Mouse (Mus musculus) urinary bladder, adult 18-20 months (tissue): Measurements from ENCODE around the gene Gjb3.
A peak's percentile ranks its signal among the peaks of the same experiment; 100 is the strongest.

Source experiments
- DNase-seq, 2 experiments: peaks; one replicate each; pipeline ENCODE4 v3.0.0; 2022; ENCODE audit warnings: low spot score in 2 of 2, mixed read lengths in 2 of 2

The Gjb3 gene

DNA sequence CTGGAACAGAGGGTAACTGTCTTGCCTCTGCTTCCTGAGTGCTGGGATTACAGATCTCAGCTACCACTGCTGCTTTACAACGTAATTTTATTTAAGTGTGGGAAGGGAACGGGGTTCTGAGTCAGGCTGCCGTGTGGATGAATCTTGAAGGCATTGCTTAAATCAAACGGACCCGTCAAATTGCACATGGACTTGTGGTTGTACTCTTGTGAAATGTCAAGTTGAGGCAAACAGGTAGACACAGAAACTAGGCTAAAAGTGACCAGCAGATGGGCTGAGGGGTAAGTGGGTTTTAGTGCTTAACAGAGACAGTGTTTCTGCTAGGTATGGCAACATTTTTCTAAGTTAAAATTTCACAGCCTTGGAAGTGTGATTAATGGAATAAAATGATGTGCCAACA is 7.0 kb upstream of the Gjb3 start:
- no peak for DNase-seq

DNA sequence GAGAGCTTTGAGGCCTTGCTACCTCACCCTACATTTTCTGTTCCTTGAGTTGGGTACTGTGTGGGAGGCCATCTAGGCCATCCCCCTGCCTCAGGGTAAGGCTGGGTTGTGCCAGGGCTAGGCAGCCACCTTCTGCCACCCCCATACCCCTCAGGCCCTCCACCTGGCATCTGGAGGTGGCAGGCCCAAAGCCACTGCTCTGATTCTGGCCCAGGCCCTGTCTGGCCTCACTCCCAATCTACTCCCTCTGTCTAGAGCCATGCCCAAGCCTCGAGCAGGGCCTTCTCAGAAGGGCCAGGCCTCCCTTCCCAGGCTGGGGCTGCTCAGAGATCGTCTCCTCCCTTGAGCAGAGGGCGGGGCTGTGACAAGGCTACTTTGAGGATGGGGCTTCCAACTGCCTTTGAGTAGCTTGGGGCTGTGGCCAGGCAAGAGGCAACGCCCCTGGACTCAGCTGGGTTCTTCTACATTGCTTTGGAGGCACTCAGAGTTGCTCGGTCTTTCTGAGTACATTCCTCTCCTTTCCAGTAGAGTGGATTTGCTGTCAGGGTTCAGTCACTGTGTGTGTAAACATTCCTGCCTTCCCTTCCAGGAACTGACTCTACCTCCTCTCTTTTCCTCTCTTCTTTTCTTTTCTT is 4.3 kb upstream of the Gjb3 start:
- DNase-seq, result no peak

DNA sequence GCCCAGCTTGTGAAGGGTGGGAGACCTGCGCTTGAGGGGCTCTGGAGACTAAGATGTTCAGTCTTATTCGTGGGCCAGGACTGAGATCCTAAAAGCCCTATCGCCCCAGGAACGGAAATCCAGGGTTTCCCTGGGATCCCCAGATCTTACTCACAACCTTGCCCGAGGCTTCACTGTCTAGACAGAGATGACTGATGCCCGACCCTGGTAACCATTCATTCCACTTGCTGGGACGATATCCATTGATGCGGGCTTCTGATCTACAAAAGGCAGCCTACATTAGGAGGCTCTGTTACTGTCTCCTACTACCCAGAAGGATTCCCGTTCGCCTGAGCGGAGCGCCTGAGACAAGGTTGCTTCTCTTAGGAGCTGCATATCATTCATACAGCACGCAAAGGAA is 527 bp upstream of the Gjb3 start:
- DNase-seq, result no peak

GRCm38 (mm10) chr4:127329751-127330150 is 893 bp downstream of the Gjb3 start:
- peak; percentile 55 for DNase-seq

- no peak for DNase-seq
Measured at GRCm38 (mm10) chr4:127329046-127329445, 1.6 kb downstream of the Gjb3 start.

DNA sequence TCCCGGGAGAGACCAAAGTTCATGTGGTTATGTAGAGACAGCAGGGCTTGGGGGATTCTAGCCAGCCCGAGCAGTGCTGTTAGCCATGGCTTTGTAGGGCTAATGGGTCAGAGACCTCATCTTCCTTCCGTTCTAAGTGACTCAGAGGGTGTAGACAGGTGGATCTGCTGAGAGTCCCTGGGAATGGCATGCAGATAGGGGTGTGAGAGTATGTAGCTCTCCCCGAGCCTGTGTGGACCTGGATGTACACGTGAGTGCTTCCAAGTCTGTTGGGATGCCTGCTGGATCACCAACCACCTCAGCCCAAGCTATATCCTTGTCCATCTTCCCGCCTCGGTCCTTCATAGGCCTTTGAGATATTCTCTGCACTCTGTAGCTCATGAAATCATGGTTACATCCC is 2.3 kb downstream of the Gjb3 start:
- DNase-seq, result no peak

GRCm38 (mm10) chr4:127327749-127328148 is 2.9 kb downstream of the Gjb3 start:
- DNase-seq, result no peak

GRCm38 (mm10) chr4:127327258-127327657 is 3.4 kb downstream of the Gjb3 start:
- DNase-seq, result peak in 1 of 2 experiments; percentile 31

DNA sequence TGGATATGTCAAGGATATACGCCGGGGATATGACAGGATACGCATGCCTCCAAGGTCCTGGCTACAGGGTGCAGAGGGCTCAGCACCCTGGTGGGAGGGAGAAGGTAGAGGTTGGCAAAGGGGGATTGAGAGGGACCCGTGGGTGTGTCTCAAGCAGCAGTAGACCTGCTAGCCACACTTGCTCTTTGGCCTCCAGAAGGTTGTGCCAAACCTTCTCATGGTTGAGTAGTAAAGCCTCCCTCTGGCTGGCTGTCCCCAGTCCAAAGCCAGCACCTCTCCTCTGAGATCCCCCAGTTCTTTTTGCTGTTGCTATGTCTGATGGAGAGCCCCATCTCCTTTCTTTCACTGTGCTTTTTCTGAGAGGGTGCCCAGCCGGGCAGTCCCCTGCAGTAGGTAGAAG is 5.4 kb downstream of the Gjb3 start:
- DNase-seq, result no peak

- DNase-seq, result peak; percentile 50 to 59
Measured at GRCm38 (mm10) chr4:127324759-127325158, 5.9 kb downstream of the Gjb3 start.

DNA sequence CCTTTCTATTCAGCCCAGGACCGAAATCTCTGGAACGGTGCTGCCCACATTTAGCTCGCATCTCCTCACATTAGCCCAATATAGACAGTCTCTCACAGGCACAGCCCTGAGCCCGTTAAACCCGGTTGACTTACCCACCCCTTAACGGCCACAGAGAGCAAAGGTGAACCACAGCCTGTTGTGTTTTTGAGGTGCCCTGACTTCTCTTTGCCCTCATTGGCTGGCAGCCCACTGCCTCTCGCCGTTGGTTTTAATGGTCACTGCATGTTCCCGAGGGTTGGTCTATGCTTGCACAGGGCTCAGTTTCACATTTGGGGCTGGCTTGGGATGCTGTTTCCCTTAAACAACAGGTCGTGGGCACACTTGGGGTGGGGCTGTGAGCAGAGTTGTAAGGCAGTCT is 6.3 kb downstream of the Gjb3 start:
- no peak for DNase-seq

- no peak for DNase-seq
Measured at GRCm38 (mm10) chr4:127323651-127324050, 7.0 kb downstream of the Gjb3 start.

DNA sequence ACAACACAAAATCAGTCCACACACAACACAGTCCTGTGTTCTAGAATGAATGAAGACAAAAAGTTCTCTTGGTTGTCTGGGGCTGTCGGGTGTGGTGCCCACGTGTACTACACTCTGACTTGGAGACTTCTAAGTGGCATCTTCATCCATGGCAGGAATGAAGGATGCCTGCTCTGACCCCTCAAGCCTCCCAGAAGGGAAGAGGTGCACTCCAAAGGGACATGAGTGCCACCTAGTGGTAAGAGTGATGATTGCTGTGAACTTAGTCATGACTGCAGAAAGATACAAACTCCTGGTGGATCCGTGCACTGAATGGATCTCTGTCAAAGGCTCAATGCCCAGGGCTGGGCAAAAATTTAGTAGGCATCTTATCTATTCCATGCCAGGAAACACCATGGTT is 11.0 kb downstream of the Gjb3 start:
- no peak for DNase-seq

DNA sequence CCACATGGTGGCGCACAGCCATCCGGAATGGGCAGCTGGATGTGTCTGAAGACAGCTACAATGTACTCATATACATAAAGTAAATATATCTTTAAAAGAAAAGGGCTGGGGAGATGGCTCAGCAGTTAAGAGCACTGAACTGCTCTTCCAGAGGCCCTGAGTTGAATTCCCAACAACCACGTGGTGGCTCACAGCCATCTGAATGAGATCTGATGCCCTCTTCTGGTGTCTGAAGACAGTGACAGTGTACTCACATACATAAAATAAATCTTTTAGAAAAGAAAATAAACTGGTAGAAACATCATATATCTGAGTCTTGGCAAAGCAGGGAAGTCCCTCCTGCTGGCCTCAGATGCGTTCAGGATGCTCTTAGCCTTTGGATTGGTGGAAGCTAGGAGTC is 13.5 kb downstream of the Gjb3 start:
- DNase-seq, result no peak

DNA sequence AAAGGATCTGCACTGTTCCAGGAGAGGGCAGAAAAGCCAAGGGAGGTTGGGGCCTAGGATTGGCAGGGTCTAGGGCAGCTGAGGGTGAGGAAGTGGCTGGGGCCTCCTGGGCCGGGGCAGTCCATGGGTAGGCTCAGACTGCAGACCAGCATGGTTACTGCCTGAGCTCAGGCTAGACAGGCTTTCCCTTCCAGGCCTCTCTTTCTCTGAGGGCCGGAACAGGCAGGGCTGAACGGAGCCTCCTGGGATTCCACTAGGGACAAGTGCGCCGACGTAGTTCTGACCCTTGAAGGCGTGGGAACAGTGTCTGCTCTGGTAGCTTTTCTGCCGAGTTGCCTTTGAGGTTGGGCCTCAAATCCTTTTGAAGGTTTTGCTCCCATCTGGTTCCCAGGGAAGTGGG is 14.9 kb downstream of the Gjb3 start:
- DNase-seq, result no peak

DNA sequence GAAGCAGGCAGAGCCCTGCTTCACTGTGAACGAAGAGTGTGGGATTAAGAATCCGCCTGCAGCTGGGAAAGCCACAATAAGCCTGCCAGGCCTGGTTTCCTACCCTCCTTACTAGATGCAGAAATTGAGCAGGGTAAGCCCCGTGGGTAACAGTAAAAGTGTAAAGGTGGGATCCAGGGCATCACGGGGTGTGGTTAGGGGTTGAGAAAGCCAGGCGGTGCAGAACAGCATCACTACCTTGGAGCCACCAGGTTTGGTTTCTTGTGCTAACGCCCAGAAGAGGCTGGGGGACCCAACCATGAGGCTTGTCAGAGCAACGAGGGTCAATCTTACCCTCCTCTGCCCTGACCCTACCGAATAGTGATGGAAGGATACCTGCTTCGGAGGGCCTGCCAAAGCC is 16.1 kb downstream of the Gjb3 start:
- no peak for DNase-seq

DNA sequence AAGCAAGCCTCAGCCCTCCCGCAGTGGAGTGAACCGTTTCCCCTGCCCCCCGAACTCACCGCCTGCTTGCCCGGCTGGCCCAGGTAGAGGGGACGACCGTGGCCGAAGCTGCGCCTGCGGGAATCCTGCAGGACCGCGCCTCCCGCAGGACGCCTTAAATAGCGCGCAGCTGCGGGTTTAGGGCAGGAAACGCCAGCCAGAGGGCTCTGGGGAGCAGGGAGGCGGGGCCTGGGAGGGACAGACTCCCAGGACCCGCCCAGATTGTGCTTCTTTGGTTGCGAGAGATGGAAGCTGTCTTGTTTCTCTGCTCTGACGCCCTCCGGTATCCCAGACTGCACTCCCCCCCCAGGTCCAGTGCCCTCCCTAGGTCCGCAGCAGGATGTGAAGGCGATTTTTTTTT is 16.8 kb downstream of the Gjb3 start, which contains the start of gene Gja4:
Gene Gja4, minus strand, starts transcription at position 179 of the 400 bp plus-strand sequence.
- peak; percentile 57 to 63 for DNase-seq

GRCm38 (mm10) chr4:127312349-127312748 is 18.3 kb downstream of the Gjb3 start:
- no peak for DNase-seq

DNA sequence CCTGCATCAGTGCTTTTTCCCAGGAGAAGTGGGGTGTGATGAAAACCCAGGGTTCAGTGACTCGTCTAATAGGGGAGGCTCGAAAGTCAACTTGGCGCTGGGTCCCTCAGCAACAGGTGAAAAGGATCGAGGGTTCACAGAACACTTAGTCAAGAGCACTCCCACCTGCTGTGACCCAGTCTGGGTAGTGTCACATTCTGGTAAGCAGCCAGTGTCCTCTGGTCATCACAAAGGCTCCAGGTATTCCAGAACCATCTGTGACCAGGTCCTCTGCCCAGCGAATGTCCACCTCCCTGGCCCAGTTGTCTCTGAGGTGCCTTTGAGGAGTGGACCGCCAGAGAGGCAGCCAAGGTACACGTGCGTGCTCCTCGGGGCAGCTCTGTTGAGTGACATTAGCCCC is 19.1 kb downstream of the Gjb3 start:
- DNase-seq, result no peak

DNA sequence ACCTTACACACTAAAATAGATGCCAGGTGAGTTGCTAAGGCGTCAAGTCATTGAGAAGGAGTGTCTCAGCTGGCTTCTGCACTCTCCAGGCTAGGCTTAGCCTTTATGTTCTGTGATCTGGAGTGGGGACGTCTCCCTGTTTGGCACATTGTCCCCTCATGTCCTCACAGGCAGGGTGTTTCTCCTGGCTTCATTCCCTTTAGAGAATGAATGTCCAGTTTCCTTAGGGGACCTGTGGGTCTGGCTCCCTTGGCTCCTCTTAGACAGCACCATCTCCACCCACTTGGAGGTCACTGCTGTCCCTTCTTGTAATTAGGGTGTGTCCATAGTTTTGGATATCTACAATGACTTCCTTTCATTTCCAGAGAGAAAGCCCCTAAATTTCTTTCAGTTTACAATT is 23.7 kb downstream of the Gjb3 start:
- DNase-seq, result no peak

GRCm38 (mm10) chr4:127303796-127304195 is 26.8 kb downstream of the Gjb3 start:
- DNase-seq, result no peak

GRCm38 (mm10) chr4:127300503-127300902 is 30.1 kb downstream of the Gjb3 start:
- DNase-seq, result no peak

- DNase-seq, result no peak
Measured at GRCm38 (mm10) chr4:127292631-127293030, 38.0 kb downstream of the Gjb3 start.

DNA sequence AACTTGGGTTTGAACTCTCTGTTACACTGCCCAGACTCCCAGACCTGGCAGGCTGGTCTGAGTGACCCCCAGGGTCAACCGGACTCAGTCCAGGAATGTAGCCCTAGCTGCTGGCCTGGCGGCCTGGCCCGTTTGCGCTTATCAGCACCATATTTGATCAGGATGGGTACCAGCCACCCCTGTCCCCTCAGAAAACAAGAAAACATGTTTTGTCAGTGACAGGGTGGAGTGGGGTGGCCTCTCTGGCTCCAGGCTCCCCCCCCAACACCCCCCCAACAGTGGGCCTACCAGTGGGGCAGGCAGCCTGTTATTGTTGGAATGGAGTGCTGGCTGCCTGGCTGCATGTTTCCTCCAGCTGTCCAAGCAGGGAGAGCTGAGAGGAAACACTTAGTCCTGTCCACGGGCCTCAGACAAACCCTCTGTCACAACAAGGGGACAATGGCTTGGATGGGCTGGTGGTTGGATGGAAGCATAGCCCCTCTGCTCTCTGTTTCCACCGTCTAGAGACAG is 41.5 kb downstream of the Gjb3 start:
- DNase-seq, result no peak
